ENCODE assay signal across 26 mouse cellular contexts in genomic region chr7:66183404-66183803, GRCm38 (mm10).
DNase-seq lines count a peak whose midpoint lies in the region; ATAC-seq and TF ChIP-seq lines count a peak whose summit lies in the region.
"Had no signal": no experiment of that assay in that cellular context is flagged by ENCODE, and none has a peak within 500 bp of the region (broad histone marks: within the 10 kb centered on the region; RNA-seq: fewer than 3 reads in every experiment).

No protein-coding gene starts in this region.

- no peak overlapping the region; the same call in 1 of the 2 replicates for H3K27ac ChIP-seq in limb, embryonic 11.5 days (replicated peaks; ENCODE audit: low read depth, low read length)
- no peak overlapping the region; the same call in 1 of the 2 replicates for H3K27ac ChIP-seq in limb, embryonic 10.5 days
- no peak overlapping the region for H3K27ac ChIP-seq in lung, postnatal 0 days (ENCODE audit: low read length)
- no peak overlapping the region for H3K27ac ChIP-seq in midbrain, embryonic 13.5 days
- H3K27ac ChIP-seq: embryonic facial prominence, embryonic 15.5 days; heart, embryonic 15.5 days; hindbrain, embryonic 15.5 days; intestine, embryonic 15.5 days; layer of hippocampus, adult 2 months; macrophage had no signal

- H3K27me3 ChIP-seq in limb, embryonic 11.5 days (ENCODE audit: control insufficient read depth, insufficient read depth, low read length), result no peaks in the 10 kb centered on the region
- H3K27me3 ChIP-seq in limb, embryonic 10.5 days (ENCODE audit: low read depth, poor library complexity, severe bottlenecking), result no peaks in the 10 kb centered on the region
- no peaks in the 10 kb centered on the region for H3K27me3 ChIP-seq in lung, postnatal 0 days (replicated peaks; ENCODE audit: insufficient read depth, low read length)
- no peaks in the 10 kb centered on the region for H3K27me3 ChIP-seq in midbrain, embryonic 13.5 days
- H3K27me3 ChIP-seq: embryonic facial prominence, embryonic 15.5 days; heart, embryonic 15.5 days; hindbrain, embryonic 15.5 days; intestine, embryonic 15.5 days had no signal

- DNase-seq in limb, embryonic 11.5 days (ENCODE audit: low spot score), result no peak
- no peak for DNase-seq in limb, embryonic 10.5 days (ENCODE audit: low spot score)
- peak; percentile 13 for DNase-seq in ZHBTc4 (ENCODE audit: low read depth, low spot score)
- DNase-seq in induced T-regulatory cell, adult 2 months (ENCODE audit: low read depth), result peak; percentile 67
- DNase-seq in lung, postnatal 0 days (ENCODE audit: low spot score), result peak; percentile 65
- no peak for DNase-seq in right cerebral cortex, adult 18-20 months
- DNase-seq: adrenal gland, postnatal 25 days; cerebellum, adult 8-10 months; cerebellum, postnatal 36 days; embryo, embryonic 11 days; gastrocnemius, postnatal 25 days; heart, postnatal 4 days; kidney, postnatal 25 days; thymus, adult 18-20 months; thymus, postnatal 36 days had no signal

- H3K4me2 ChIP-seq in limb, embryonic 11.5 days (ENCODE audit: low read depth, severe bottlenecking), result no peak overlapping the region
- H3K4me2 ChIP-seq in lung, postnatal 0 days (replicated peaks; ENCODE audit: low read depth, low read length), result no peak overlapping the region
- H3K4me2 ChIP-seq in midbrain, embryonic 13.5 days (replicated peaks), result no peak overlapping the region
- H3K4me2 ChIP-seq: embryonic facial prominence, embryonic 15.5 days; heart, embryonic 15.5 days; hindbrain, embryonic 15.5 days; intestine, embryonic 15.5 days; liver, embryonic 11.5 days had no signal

- TF ChIP-seq EP300 in lung, postnatal 0 days (IDR thresholded peaks at IDR 0.05), result no peak

- H3K36me3 ChIP-seq in limb, embryonic 11.5 days (ENCODE audit: control insufficient read depth, insufficient read depth, low read length), result no peaks in the 10 kb centered on the region
- H3K36me3 ChIP-seq in limb, embryonic 10.5 days, result no peaks in the 10 kb centered on the region
- no peaks in the 10 kb centered on the region for H3K36me3 ChIP-seq in lung, postnatal 0 days (ENCODE audit: insufficient read depth, low read length)
- H3K36me3 ChIP-seq in midbrain, embryonic 13.5 days, result no peaks in the 10 kb centered on the region
- H3K36me3 ChIP-seq: embryonic facial prominence, embryonic 15.5 days; heart, embryonic 15.5 days; hindbrain, embryonic 15.5 days; intestine, embryonic 15.5 days had no signal

- no peak overlapping the region for H3K4me3 ChIP-seq in limb, embryonic 11.5 days (ENCODE audit: low read depth, low read length)
- H3K4me3 ChIP-seq in limb, embryonic 10.5 days, result no peak overlapping the region
- no peak overlapping the region for H3K4me3 ChIP-seq in lung, postnatal 0 days (ENCODE audit: low read depth, low read length)
- H3K4me3 ChIP-seq in midbrain, embryonic 13.5 days (replicated peaks), result no peak overlapping the region
- H3K4me3 ChIP-seq: embryonic facial prominence, embryonic 15.5 days; heart, embryonic 15.5 days; hindbrain, embryonic 15.5 days; intestine, embryonic 15.5 days; layer of hippocampus, adult 2 months; myocyte had no signal

- no peak for TF ChIP-seq CTCF in lung, postnatal 0 days (IDR thresholded peaks at IDR 0.05)

- H3K4me1 ChIP-seq in limb, embryonic 11.5 days (ENCODE audit: control insufficient read depth, insufficient read depth, low read length), result peaks cover 5% of the 10 kb centered on the region; the same call in 1 of the 2 replicates
- H3K4me1 ChIP-seq in limb, embryonic 10.5 days, result peaks cover 20% of the 10 kb centered on the region
- peaks cover 4% of the 10 kb centered on the region; the same call in 1 of the 2 replicates for H3K4me1 ChIP-seq in lung, postnatal 0 days (ENCODE audit: insufficient read depth, low read depth, low read length)
- H3K4me1 ChIP-seq in midbrain, embryonic 13.5 days (replicated peaks), result no peaks in the 10 kb centered on the region
- H3K4me1 ChIP-seq: hindbrain, embryonic 15.5 days; intestine, embryonic 15.5 days had no signal

- WGBS in limb, embryonic 11.5 days, result 60% methylated on average over 8 of the region's 8 CpGs
- WGBS in limb, embryonic 10.5 days, result 80% methylated on average over 8 of the region's 8 CpGs
- 44% methylated on average over 8 of the region's 8 CpGs for WGBS in lung, postnatal 0 days
- WGBS in midbrain, embryonic 13.5 days, result 79% methylated on average over 8 of the region's 8 CpGs

- peak; percentile 60; the same call in 1 of the 2 replicates for ATAC-seq in limb, embryonic 11.5 days (ENCODE audit: insufficient number of reproducible peaks, low FRiP score, low TSS enrichment, low read depth)
- ATAC-seq in lung, postnatal 0 days, result peak; percentile 58
- ATAC-seq in midbrain, embryonic 13.5 days, result no peak
- ATAC-seq: forebrain, embryonic 16.5 days; intestine, embryonic 15.5 days; midbrain, embryonic 16.5 days had no signal

- H3K9me3 ChIP-seq in limb, embryonic 11.5 days (ENCODE audit: control insufficient read depth, low read length), result no peaks in the 10 kb centered on the region
- H3K9me3 ChIP-seq in limb, embryonic 10.5 days (replicated peaks), result no peaks in the 10 kb centered on the region
- H3K9me3 ChIP-seq in lung, postnatal 0 days (ENCODE audit: low read length), result no peaks in the 10 kb centered on the region
- H3K9me3 ChIP-seq in midbrain, embryonic 13.5 days, result no peaks in the 10 kb centered on the region
- H3K9me3 ChIP-seq: embryonic facial prominence, embryonic 15.5 days; heart, embryonic 15.5 days; hindbrain, embryonic 15.5 days; intestine, embryonic 15.5 days had no signal

- H3K9ac ChIP-seq in limb, embryonic 11.5 days (ENCODE audit: low read length), result no peak overlapping the region
- no peak overlapping the region for H3K9ac ChIP-seq in lung, postnatal 0 days (replicated peaks; ENCODE audit: low read depth)
- H3K9ac ChIP-seq in midbrain, embryonic 13.5 days (replicated peaks), result no peak overlapping the region
- H3K9ac ChIP-seq: embryonic facial prominence, embryonic 15.5 days; heart, embryonic 15.5 days; hindbrain, embryonic 15.5 days; intestine, embryonic 15.5 days had no signal

Comparison
In these comparisons a context has a peak if more than half of its experiments do, and no peak if none do; other contexts are left out.
1. DNase-seq: peak in ZHBTc4 (single experiment), induced T-regulatory cell, adult 2 months (single experiment) and lung, postnatal 0 days (single experiment); none in limb, embryonic 11.5 days (single experiment), limb, embryonic 10.5 days (single experiment) and right cerebral cortex, adult 18-20 months (single experiment).